Mouse (Mus musculus) pancreas, adult 10 weeks (tissue): ENCODE measurements around the gene H2-M10.6. TPM values are rescaled to one million over a fixed set of nuclear protein-coding genes. Genes with fewer than 3 reads are reported as not detected.

ENCODE experiments used
- polyA plus RNA-seq: library from polyadenylated mRNA; stranded (reverse); fragments of 350-450 nt; fragmentation: Illumina TruSeq; extraction: RNeasy Lipid Tissue Mini Kit (QIAGEN cat#74804); gene quantifications from one replicate; pipeline ENCODE4 v1.2.3, GENCODE M21; 2015; ENCODE audit warnings: low read depth, low replicate concordance; ENCODE audit not compliant: insufficient read depth

The H2-M10.6 gene
- not detected for polyA plus RNA-seq

GRCm38 (mm10) chr17:36811871-36812270 lies at the start of gene H2-M10.6:
Gene H2-M10.6, plus strand, starts transcription at chr17:36812171.

GRCm38 (mm10) chr17:36772610-36773009 lies 39.4 kb upstream of the H2-M10.6 start, which contains the start of gene H2-M10.5:
Gene H2-M10.5, plus strand, starts transcription at chr17:36772910.

GRCm38 (mm10) chr17:36836874-36837647 lies 25.1 kb downstream of the H2-M10.6 start, which contains the start of gene Trim26:
Gene Trim26, plus strand, starts transcription at chr17:36837134.

Other genes with a start within 250 kb of the H2-M10.6 start
- not detected for gene H2-M9, start 169.5 kb upstream of the H2-M10.6 start, polyA plus RNA-seq
- gene H2-M1, start 140.0 kb upstream of the H2-M10.6 start, polyA plus RNA-seq = not detected
- gene H2-M10.5, start 39.3 kb upstream of the H2-M10.6 start, polyA plus RNA-seq = not detected
- 9.4 TPM for gene Trim26, start 25.0 kb downstream of the H2-M10.6 start, polyA plus RNA-seq
- not detected for gene Trim15, start 55.0 kb downstream of the H2-M10.6 start, polyA plus RNA-seq
- not detected for gene Trim10, start 57.4 kb downstream of the H2-M10.6 start, polyA plus RNA-seq
- gene Trim40, start 78.0 kb downstream of the H2-M10.6 start, polyA plus RNA-seq = not detected
- not detected for gene Trim31, start 85.9 kb downstream of the H2-M10.6 start, polyA plus RNA-seq
- gene Rnf39, start 130.7 kb downstream of the H2-M10.6 start, polyA plus RNA-seq = 2.1 TPM
- gene Ppp1r11, start 139.6 kb downstream of the H2-M10.6 start, polyA plus RNA-seq = 11.8 TPM
- gene Znrd1, start 146.4 kb downstream of the H2-M10.6 start, polyA plus RNA-seq = 20.8 TPM
- gene Znrd1as, start 146.4 kb downstream of the H2-M10.6 start, polyA plus RNA-seq = 2.8 TPM
- gene 2410137M14Rik, start 169.1 kb downstream of the H2-M10.6 start, polyA plus RNA-seq = not detected
- not detected for gene H2-M5, start 177.4 kb downstream of the H2-M10.6 start, polyA plus RNA-seq
- 3.3 TPM for gene Zfp57, start 189.0 kb downstream of the H2-M10.6 start, polyA plus RNA-seq
- not detected for gene Mog, start 211.2 kb downstream of the H2-M10.6 start, polyA plus RNA-seq
- 12.4 TPM for gene Gabbr1, start 233.8 kb downstream of the H2-M10.6 start, polyA plus RNA-seq